Mouse (Mus musculus): ENCODE measurements around the gene Klc1.

DNA sequence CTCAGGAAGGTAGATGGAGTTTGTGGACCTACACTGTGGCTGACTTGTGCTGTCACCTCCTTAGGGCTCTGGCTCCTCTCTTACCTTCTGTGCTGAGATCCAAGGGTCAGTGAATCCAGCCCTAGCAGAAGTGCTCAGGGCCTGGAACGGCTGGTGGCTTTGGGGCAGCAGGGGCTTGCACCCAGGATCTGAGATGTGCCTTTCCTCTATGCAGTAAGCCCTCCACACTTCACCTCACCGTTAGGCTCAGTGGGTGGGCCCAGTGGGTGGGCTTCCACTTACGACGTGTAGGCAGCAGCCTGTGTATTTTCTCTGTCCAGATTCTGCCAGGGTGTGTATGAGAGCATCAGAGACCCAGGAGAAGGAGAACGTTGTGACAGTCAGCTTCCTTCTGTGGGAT, 25.7 kb upstream of the Klc1 start:
- TF ChIP-seq CTCF (IDR thresholded peaks at IDR 0.05; ENCODE audit: borderline replicate concordance, extremely low read depth, insufficient read depth, insufficient read length) (no peak), POLR2A (IDR thresholded peaks at IDR 0.05; ENCODE audit: borderline replicate concordance, extremely low read depth, insufficient read depth, insufficient read length, poor library complexity, severe bottlenecking) (no peak)

Data from brain, embryonic 14.5 days (tissue).